Comparison of ENCODE assay signal across 8 mouse cellular contexts in genomic region chrX:73191934-73192333, GRCm38 (mm10). TPM values are rescaled to one million over a fixed set of nuclear protein-coding genes. Genes with fewer than 3 reads are reported as not detected.
DNase-seq lines count a peak whose midpoint lies in the region; ATAC-seq and TF ChIP-seq lines count a peak whose summit lies in the region.
"Not testable (repeated sequence)": the region's sequence is repeated elsewhere in the genome, so short reads cannot be mapped to it uniquely, and the experiment has no call there.

Gene Xlr3b (plus strand): TSS chrX:73192207.

- TF ChIP-seq CTCF in MEL (IDR thresholded peaks at IDR 0.05 in 2 of 3, conservative IDR thresholded peaks at IDR 0.05 in 1 of 3; ENCODE audit: control insufficient read depth in 1 of 3, insufficient read depth in 1 of 3, low read depth in 2 of 3, low read length in 3 of 3, poor library complexity in 1 of 3, severe bottlenecking in 1 of 3); cerebellum, adult 2 months (IDR thresholded peaks at IDR 0.05; ENCODE audit: borderline replicate concordance, insufficient read depth, low read depth, low read length): not testable (repeated sequence)

- H3K9me3 ChIP-seq in MEL (replicated peaks; ENCODE audit: insufficient read depth, low read length); forebrain, embryonic 15.5 days; hindbrain, embryonic 13.5 days; neural tube, embryonic 11.5 days (ENCODE audit: control insufficient read depth, low read length): not testable (repeated sequence)

- not testable (repeated sequence) for H3K27ac ChIP-seq in MEL (ENCODE audit: control insufficient read depth, low read depth, low read length); cerebellum, adult 2 months (ENCODE audit: insufficient read depth, low read length); forebrain, embryonic 15.5 days (replicated peaks); hindbrain, embryonic 13.5 days; neural tube, embryonic 11.5 days (ENCODE audit: low read depth, low read length)

- not testable (repeated sequence) for H3K4me2 ChIP-seq in forebrain, embryonic 15.5 days (replicated peaks); hindbrain, embryonic 13.5 days; neural tube, embryonic 11.5 days (ENCODE audit: low read depth)

- not testable (repeated sequence) for TF ChIP-seq POLR2A in MEL (IDR thresholded peaks at IDR 0.05; ENCODE audit: control insufficient read depth in 1 of 2, insufficient read depth in 1 of 2, low read depth in 1 of 2, low read length in 2 of 2, poor library complexity in 1 of 2); cerebellum, adult 2 months (IDR thresholded peaks at IDR 0.05; ENCODE audit: borderline replicate concordance, insufficient read depth, low read length)

- not testable (repeated sequence) for H3K36me3 ChIP-seq in MEL (ENCODE audit: control insufficient read depth in 1 of 2, insufficient read depth in 2 of 2, low read length in 2 of 2); forebrain, embryonic 15.5 days; hindbrain, embryonic 13.5 days; neural tube, embryonic 11.5 days (ENCODE audit: control insufficient read depth, insufficient read depth, low read length)

- ATAC-seq in forebrain, embryonic 15.5 days (replicated peaks): peak; percentile 57
- peak; percentile 69 for ATAC-seq in hindbrain, embryonic 13.5 days (ENCODE audit: low FRiP score)
- not testable (repeated sequence) for ATAC-seq in neural tube, embryonic 11.5 days (ENCODE audit: insufficient read depth, low FRiP score, low TSS enrichment)

- WGBS in cerebellum, adult 2 months: 73% methylated on average over 12 of the region's 12 CpGs
- 81% methylated on average over 12 of the region's 12 CpGs for WGBS in forebrain, embryonic 15.5 days
- 80% methylated on average over 12 of the region's 12 CpGs for WGBS in hindbrain, embryonic 13.5 days
- 82% methylated on average over 10 of the region's 12 CpGs for WGBS in neural tube, embryonic 11.5 days

- not testable (repeated sequence) for TF ChIP-seq EP300 in MEL (IDR thresholded peaks at IDR 0.05; ENCODE audit: low read depth in 1 of 2, low read length in 2 of 2)

- TF ChIP-seq RAD21 in MEL (IDR thresholded peaks at IDR 0.05; ENCODE audit: low read depth, low read length): not testable (repeated sequence)

- peak; percentile 89 for DNase-seq in MEL (ENCODE audit: low read depth, low spot score)
- peak; percentile 12 to 52 for DNase-seq in cerebellum, adult 2 months
- DNase-seq in kidney, postnatal 25 days: peak; percentile 24 to 64
- peak; percentile 65 for DNase-seq in lung, postnatal 10 days
- DNase-seq in neural tube, embryonic 11.5 days (ENCODE audit: low spot score): peak; percentile 13
- DNase-seq in thymus, postnatal 0 days (ENCODE audit: low spot score): peak; percentile 4

- not testable (repeated sequence) for H3K4me1 ChIP-seq in MEL (ENCODE audit: control insufficient read depth in 1 of 2, insufficient read depth in 2 of 2, low read length in 2 of 2); cerebellum, adult 2 months (ENCODE audit: control insufficient read depth, insufficient read depth, low read length); forebrain, embryonic 15.5 days; hindbrain, embryonic 13.5 days (replicated peaks); neural tube, embryonic 11.5 days (ENCODE audit: control insufficient read depth, insufficient read depth, low read length)

- H3K9ac ChIP-seq in MEL (ENCODE audit: control insufficient read depth, low read depth, low read length, poor library complexity, severe bottlenecking): peak within 1 kb of the TSS; percentile 64
- not testable (repeated sequence) for H3K9ac ChIP-seq in forebrain, embryonic 15.5 days (replicated peaks); hindbrain, embryonic 13.5 days; neural tube, embryonic 11.5 days (ENCODE audit: low read length)

- peak within 1 kb of the TSS; percentile 55 to 79 for H3K4me3 ChIP-seq in MEL (ENCODE audit: control insufficient read depth in 1 of 2, insufficient read depth in 1 of 2, low read depth in 2 of 2, low read length in 2 of 2)
- not testable (repeated sequence) for H3K4me3 ChIP-seq in cerebellum, adult 2 months (replicated peaks; ENCODE audit: insufficient read depth, low read depth, low read length); forebrain, embryonic 15.5 days; hindbrain, embryonic 13.5 days; neural tube, embryonic 11.5 days (ENCODE audit: low read depth, low read length)

- not testable (repeated sequence) for H3K79me2 ChIP-seq in MEL (ENCODE audit: control insufficient read depth, insufficient read depth, low read length, poor library complexity)

- not testable (repeated sequence) for H3K27me3 ChIP-seq in MEL (ENCODE audit: control insufficient read depth in 1 of 2, insufficient read depth in 2 of 2, low read length in 2 of 2); cerebellum, adult 2 months (ENCODE audit: control insufficient read depth, insufficient read depth, low read length); forebrain, embryonic 15.5 days; hindbrain, embryonic 13.5 days; neural tube, embryonic 11.5 days (ENCODE audit: control insufficient read depth, insufficient read depth, low read length)

TF ChIP-seq in MEL, 35 proteins besides CTCF, POLR2A, EP300 and RAD21:
- TF ChIP-seq CHD2 (IDR thresholded peaks at IDR 0.05; ENCODE audit: low read length): peak; percentile 19; the same call in 1 of the 2 replicates
- TF ChIP-seq NRF1 (IDR thresholded peaks at IDR 0.05; ENCODE audit: insufficient read depth, low read depth, low read length, poor library complexity, severe bottlenecking): peak; percentile 74
- TF ChIP-seq NELFE (IDR thresholded peaks at IDR 0.05; ENCODE audit: low read depth, low read length): peak; percentile 27; the same call in 1 of the 2 replicates
- peak; percentile 59; the same call in 1 of the 2 replicates for TF ChIP-seq HCFC1 (IDR thresholded peaks at IDR 0.05; ENCODE audit: low read depth, low read length)
TF ChIP-seq in MEL: peak in this region for 4; not testable (repeated sequence) for 31.

RNA-seq across cellular contexts. Expression of gene Xlr3b, which starts in this region (rescaled TPM):
- 22.4 and 23.8 TPM in 2 replicates for total RNA-seq in MEL (2012; rRNA removed)
- 10 to 100 TPM in 1 of 2 experiments, not detected in 1; 16.5 TPM for polyA plus RNA-seq in MEL (2012; ENCODE audit: insufficient read depth in 1 of 2, insufficient read length in 2 of 2, low read depth in 1 of 2, low replicate concordance in 2 of 2, missing spikeins in 1 of 2)
- 9.1 and 13.1 TPM in 2 replicates for polyA plus RNA-seq in cerebellum, adult 2 months (2012; rRNA removed)
- polyA plus RNA-seq in forebrain, embryonic 15.5 days (2015; fragmentation: Nextera tagmentation; extraction: Ambion mirVana): 12.6 and 16.1 TPM in 2 replicates
- polyA plus RNA-seq in hindbrain, embryonic 13.5 days (2015; fragmentation: Nextera tagmentation; extraction: Ambion mirVana): 18.9 and 23.1 TPM in 2 replicates
- 16.6 and 18.2 TPM in 2 replicates for polyA plus RNA-seq in neural tube, embryonic 11.5 days (2014; fragmentation: Nextera tagmentation; extraction: Ambion mirVana)
- 0.44 and 4.8 TPM in 2 replicates for polyA plus RNA-seq in thymus, postnatal 0 days (2015; fragmentation: Nextera tagmentation; extraction: Ambion mirVana)

Comparison
In these comparisons a context has a peak if more than half of its experiments do, and no peak if none do; other contexts are left out.
1. DNase-seq: peak in every context shown above with its lines; median percentile 89 in MEL; 65 in lung, postnatal 10 days; 44 in kidney, postnatal 25 days; 32 in cerebellum, adult 2 months; 13 in neural tube, embryonic 11.5 days; 4 in thymus, postnatal 0 days.